ENCODE assay signal across 10 mouse cellular contexts in the genomic region with DNA sequence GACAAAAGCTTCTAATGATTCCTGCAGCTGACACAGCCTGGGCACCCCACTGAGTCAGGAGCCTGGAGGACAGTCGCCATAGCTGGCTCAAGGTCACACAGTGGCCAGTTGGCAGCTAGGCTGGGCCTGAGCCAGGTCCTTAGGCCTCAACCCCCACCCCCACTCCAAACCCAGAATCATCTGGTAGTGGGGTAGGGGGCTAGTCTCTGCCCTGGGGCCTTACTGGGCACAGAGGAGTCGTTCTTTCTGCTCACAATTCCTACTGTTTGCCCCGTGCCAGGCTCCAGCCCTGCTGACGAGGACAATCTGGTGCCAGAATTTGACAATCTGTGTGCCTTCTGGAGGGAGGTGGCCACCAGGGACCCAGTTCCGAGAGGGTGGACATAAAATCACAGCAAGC.
DNase-seq lines count a peak whose midpoint lies in the region; ATAC-seq lines count a peak whose summit lies in the region.
"Had no signal": no experiment of that assay in that cellular context is flagged by ENCODE, and none has a peak within 500 bp of the region (broad histone marks: within the 10 kb centered on the region; RNA-seq: fewer than 3 reads in every experiment).

No protein-coding gene starts in this region.

- H3K36me3 ChIP-seq in heart, embryonic 12.5 days, result no peaks in the 10 kb centered on the region
- H3K36me3 ChIP-seq in midbrain, embryonic 10.5 days, result no peaks in the 10 kb centered on the region
- H3K36me3 ChIP-seq in midbrain, embryonic 15.5 days (replicated peaks), result no peaks in the 10 kb centered on the region
- H3K36me3 ChIP-seq in stomach, embryonic 14.5 days (ENCODE audit: control insufficient read depth, insufficient read depth, low read length), result no peaks in the 10 kb centered on the region
- H3K36me3 ChIP-seq: limb, embryonic 15.5 days had no signal

- DNase-seq in heart, postnatal 25 days (ENCODE audit: low spot score), result no peak
- no peak for DNase-seq in midbrain, embryonic 10.5 days (ENCODE audit: low spot score)
- DNase-seq in cerebellum, postnatal 10 days, result peak; percentile 78 to 83
- no peak for DNase-seq in B cell, adult 2 months
- no peak for DNase-seq in ovary, postnatal 36 days (ENCODE audit: low spot score)

- no peaks in the 10 kb centered on the region for H3K9me3 ChIP-seq in heart, embryonic 12.5 days (replicated peaks)
- no peaks in the 10 kb centered on the region for H3K9me3 ChIP-seq in midbrain, embryonic 10.5 days (replicated peaks)
- no peaks in the 10 kb centered on the region for H3K9me3 ChIP-seq in midbrain, embryonic 15.5 days
- no peaks in the 10 kb centered on the region for H3K9me3 ChIP-seq in stomach, embryonic 14.5 days (ENCODE audit: control insufficient read depth, low read depth, low read length)
- H3K9me3 ChIP-seq: limb, embryonic 15.5 days had no signal

- H3K27ac ChIP-seq in heart, embryonic 12.5 days (ENCODE audit: poor library complexity, severe bottlenecking), result peak overlapping the region; percentile 17
- peak overlapping the region; percentile 50; the same call in 1 of the 2 replicates for H3K27ac ChIP-seq in midbrain, embryonic 10.5 days (replicated peaks)
- H3K27ac ChIP-seq in midbrain, embryonic 15.5 days, result no peak overlapping the region
- H3K27ac ChIP-seq in stomach, embryonic 14.5 days (ENCODE audit: low read length), result peak overlapping the region; percentile 29; the same call in 1 of the 2 replicates

- ATAC-seq in heart, embryonic 12.5 days (ENCODE audit: insufficient number of reproducible peaks, low FRiP score), result no peak
- ATAC-seq in midbrain, embryonic 15.5 days (replicated peaks), result no peak
- no peak for ATAC-seq in stomach, embryonic 14.5 days (ENCODE audit: insufficient number of reproducible peaks, insufficient read depth, low FRiP score, low read depth)
- ATAC-seq: inflammation-experienced regulatory T-cells, adult 6 months had no signal

- intact Hi-C loops in heart, postnatal 25 days (cut with DNase I), result loop anchor here (1.0 to 10.0 kb wide), 2 partner anchors 123 to 265 kb away; a partner anchor contains a TSS

- H3K4me3 ChIP-seq in heart, embryonic 12.5 days, result no peak overlapping the region
- H3K4me3 ChIP-seq in midbrain, embryonic 10.5 days, result no peak overlapping the region
- no peak overlapping the region for H3K4me3 ChIP-seq in midbrain, embryonic 15.5 days
- H3K4me3 ChIP-seq in stomach, embryonic 14.5 days (ENCODE audit: low read depth, low read length), result no peak overlapping the region
- H3K4me3 ChIP-seq: limb, embryonic 15.5 days had no signal

- WGBS in heart, embryonic 12.5 days, result 50% methylated on average over 5 of the region's 5 CpGs
- WGBS in midbrain, embryonic 10.5 days, result 65% methylated on average over 5 of the region's 5 CpGs
- WGBS in midbrain, embryonic 15.5 days, result 37% methylated on average over 5 of the region's 5 CpGs
- WGBS in stomach, embryonic 14.5 days, result 54% methylated on average over 5 of the region's 5 CpGs

- 0 out of 2 replicates have a peak overlapping the region, but pooled peaks have one; percentile 12 for H3K9ac ChIP-seq in heart, embryonic 12.5 days
- no peak overlapping the region for H3K9ac ChIP-seq in midbrain, embryonic 15.5 days
- H3K9ac ChIP-seq in stomach, embryonic 14.5 days (replicated peaks; ENCODE audit: low read depth, low read length), result no peak overlapping the region
- H3K9ac ChIP-seq: limb, embryonic 15.5 days had no signal

- peaks cover 66% of the 10 kb centered on the region for H3K4me1 ChIP-seq in heart, embryonic 12.5 days (replicated peaks)
- peaks cover 63% of the 10 kb centered on the region for H3K4me1 ChIP-seq in midbrain, embryonic 10.5 days
- H3K4me1 ChIP-seq in midbrain, embryonic 15.5 days, result peaks cover 46% of the 10 kb centered on the region
- peaks cover 27% of the 10 kb centered on the region; the same call in 1 of the 2 replicates for H3K4me1 ChIP-seq in stomach, embryonic 14.5 days (ENCODE audit: control insufficient read depth, insufficient read depth, low read length)

- H3K4me2 ChIP-seq in heart, embryonic 12.5 days, result no peak overlapping the region
- H3K4me2 ChIP-seq in midbrain, embryonic 15.5 days, result no peak overlapping the region
- no peak overlapping the region for H3K4me2 ChIP-seq in stomach, embryonic 14.5 days (replicated peaks; ENCODE audit: low read depth, low read length)
- H3K4me2 ChIP-seq: limb, embryonic 15.5 days had no signal

- H3K27me3 ChIP-seq in heart, embryonic 12.5 days (replicated peaks), result no peaks in the 10 kb centered on the region
- H3K27me3 ChIP-seq in midbrain, embryonic 10.5 days (ENCODE audit: low read depth, poor library complexity, severe bottlenecking), result peaks cover 7% of the 10 kb centered on the region; the same call in 1 of the 2 replicates
- H3K27me3 ChIP-seq in midbrain, embryonic 15.5 days (replicated peaks), result no peaks in the 10 kb centered on the region
- no peaks in the 10 kb centered on the region for H3K27me3 ChIP-seq in stomach, embryonic 14.5 days (ENCODE audit: control insufficient read depth, insufficient read depth, low read length)
- H3K27me3 ChIP-seq: limb, embryonic 15.5 days had no signal

Comparison
In these comparisons a context has a peak if more than half of its experiments do, and no peak if none do; other contexts are left out.
1. DNase-seq: peak in cerebellum, postnatal 10 days (2 of 2); none in heart, postnatal 25 days (single experiment), midbrain, embryonic 10.5 days (single experiment), B cell, adult 2 months (0 of 2) and ovary, postnatal 36 days (single experiment).